Mouse (Mus musculus) T-helper 1 cell (primary cell): ENCODE results near the gene Olfr1420.
"Not testable (repeated sequence)": the region's sequence is repeated elsewhere in the genome, so short reads cannot be mapped to it uniquely, and the experiment has no call there.

ENCODE experiments used
- in situ Hi-C: fragments of 300-600 bp; cut with MboI, MseI; formaldehyde crosslinking; loops from one replicate; pipeline ENCODE4 v1.15.1; 2025; ENCODE audit warnings: high pct_unique_total_duplicates

The Olfr1420 gene

DNA sequence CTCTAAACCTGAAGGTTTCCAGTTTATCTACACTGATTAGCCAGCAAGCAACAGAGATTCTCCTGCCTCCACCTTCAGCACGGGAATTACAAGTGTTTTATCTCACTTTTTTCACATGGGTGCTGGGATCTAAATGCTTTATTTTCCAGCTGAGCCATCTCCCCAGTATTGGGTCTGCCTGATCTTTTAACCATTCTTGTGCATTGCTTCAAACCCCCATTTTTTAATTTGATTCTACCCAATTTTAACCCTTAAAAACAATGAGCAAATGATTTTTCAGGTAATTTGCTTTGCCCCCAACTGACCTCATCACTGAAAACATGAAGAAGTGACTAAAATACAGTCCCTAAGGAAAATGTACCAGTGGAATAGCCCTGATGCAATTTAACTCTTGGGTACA lies at the start of gene Olfr1420:
Gene Olfr1420, plus strand, starts transcription at position 301 of the 400 bp plus-strand sequence.
- in situ Hi-C loops: no loop called here

DNA sequence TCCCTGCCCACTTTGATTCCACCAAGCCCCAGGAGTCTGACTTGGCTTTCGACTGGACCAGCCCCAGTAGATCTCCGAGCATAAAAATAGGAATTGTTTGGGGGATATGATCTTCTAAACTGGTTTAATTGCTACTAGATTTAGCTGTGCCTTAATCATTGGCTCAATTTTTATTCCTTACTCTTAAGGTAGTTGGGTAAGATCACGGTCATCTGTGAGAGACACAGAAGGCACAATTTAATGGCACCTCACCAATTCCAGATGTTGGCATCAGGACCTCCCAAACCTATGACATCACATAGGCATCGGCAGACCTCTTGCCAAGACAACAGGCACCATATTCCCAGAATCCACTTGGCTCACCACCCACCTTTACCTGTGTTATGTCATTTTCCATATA lies 47.2 kb upstream of the Olfr1420 start, which contains the start of gene Olfr1417:
Gene Olfr1417, minus strand, starts transcription at position 101 of the 400 bp plus-strand sequence.
- in situ Hi-C loops: loop anchor here (25.0 kb wide), 1 partner anchor 573 kb away; the partner anchor contains the start of gene Olfr1441

DNA sequence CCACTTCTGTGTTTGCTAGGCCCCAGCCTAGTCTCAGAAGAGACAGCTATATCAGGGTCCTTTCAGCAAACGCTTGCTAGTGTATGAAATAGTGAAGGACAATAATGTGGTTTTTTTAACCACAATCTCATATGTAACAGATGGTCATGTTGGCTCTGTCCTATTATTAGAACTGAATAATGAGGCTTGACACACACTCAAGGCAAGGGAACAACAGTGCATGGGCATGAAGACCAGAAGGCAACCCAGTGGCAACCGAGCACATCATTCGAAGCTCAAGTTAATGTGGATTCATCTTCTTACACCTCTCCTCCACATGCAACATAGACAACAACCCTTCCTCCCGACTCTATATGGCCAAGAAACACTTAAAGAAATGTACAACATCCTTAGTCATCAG lies 40.0 kb upstream of the Olfr1420 start:
- in situ Hi-C loops: loop anchor here (25.0 kb wide), 1 partner anchor 566 kb away; the partner anchor contains the start of gene Olfr1441

DNA sequence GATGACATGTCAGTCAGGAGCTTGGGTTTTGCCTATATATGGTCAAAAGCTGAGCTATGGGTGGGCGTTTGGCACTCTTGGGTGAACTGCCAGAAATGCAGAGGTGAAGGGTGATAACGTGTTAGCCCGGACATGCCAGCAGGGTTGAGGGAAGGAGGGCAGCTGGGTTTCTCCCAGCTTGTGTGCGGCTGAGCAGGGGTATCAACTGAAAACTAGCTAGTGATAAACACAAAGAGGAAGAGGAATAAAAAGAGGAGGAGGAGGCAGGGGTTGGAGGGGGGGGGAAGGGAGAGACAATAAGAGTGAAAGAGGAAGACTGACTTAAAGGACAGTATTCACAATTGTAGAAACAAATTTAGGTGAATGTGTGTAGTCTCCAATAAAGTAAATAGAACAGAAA lies 33.7 kb upstream of the Olfr1420 start:
- in situ Hi-C loops: no loop called here

DNA sequence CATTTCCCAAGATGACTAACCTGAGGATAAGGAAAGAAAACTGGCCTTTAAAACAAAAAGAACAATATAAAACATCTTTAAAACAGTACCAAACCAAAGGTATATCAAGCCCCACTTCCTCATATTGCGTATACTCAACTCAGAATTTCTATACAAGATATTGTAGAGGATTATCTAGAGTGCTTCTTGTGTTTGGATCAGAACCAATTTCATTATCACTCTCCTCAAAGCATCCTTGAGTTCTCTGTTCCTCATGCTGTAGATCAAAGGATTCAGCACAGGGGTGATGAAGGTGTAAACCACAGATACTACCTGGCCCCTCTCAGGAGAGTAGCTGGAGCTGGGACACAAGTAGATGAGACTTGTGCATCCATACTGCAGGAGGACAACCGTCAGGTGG lies 31.5 kb upstream of the Olfr1420 start:
- in situ Hi-C loops: no loop called here

DNA sequence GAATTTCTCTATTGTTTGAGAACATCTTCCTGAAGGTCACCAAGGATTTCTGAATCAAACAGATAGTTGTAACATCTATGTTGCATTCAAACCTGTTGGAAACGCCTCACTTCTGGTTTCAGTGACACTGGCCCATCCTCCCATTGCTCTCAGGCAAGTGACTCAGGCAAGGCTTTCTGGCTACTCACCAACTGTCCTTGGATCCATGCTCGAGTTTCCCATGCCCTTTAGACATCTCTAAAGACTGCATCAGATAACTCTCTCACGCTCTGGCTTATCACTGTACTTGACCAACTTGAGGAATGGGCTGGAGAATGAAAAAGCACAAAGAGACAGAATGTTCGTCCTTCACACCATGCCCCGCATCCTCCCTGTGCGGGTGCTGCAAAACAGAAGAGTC lies 29.9 kb upstream of the Olfr1420 start:
- in situ Hi-C loops: no loop called here

DNA sequence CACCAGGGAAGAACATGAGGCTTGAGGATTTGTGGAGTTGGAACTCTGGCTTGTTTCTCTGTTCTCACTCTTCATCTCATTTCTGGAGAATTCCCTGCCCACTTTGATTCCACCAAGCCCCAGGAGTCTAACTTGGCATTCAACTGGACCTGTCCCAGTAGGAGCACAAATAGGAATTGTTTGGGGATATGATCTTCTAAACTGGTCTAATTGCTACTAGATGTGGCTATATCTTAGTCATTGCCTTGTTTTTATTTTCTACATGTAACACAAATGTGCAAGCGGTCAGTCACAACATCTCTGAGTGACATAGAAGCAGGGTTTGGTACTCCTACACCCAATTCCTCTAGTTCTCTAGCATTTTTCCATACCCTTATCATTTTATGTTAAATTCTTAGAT lies 25.4 kb upstream of the Olfr1420 start, which contains the start of gene Olfr1418:
Gene Olfr1418, minus strand, starts transcription at position 101 of the 400 bp plus-strand sequence.
- in situ Hi-C loops: no loop called here

DNA sequence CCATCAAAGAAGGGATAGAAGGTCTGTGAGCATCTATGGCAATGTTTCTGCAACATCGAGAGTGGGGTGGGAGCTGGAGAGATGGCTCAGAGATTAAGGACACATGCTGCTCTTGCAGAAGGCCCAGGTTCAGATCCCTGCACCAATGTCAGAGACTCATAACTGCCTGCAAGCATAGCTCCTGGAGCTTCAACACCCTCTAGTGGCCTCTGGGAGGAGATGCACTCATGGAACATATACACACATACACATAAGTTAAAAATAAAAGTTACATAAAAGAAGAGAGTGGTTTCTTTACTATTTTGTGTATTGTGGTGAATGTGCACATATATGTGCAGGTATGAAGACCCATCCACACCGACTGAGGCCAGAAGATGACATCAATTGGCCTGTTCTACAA lies 18.5 kb upstream of the Olfr1420 start:
- in situ Hi-C loops: no loop called here

DNA sequence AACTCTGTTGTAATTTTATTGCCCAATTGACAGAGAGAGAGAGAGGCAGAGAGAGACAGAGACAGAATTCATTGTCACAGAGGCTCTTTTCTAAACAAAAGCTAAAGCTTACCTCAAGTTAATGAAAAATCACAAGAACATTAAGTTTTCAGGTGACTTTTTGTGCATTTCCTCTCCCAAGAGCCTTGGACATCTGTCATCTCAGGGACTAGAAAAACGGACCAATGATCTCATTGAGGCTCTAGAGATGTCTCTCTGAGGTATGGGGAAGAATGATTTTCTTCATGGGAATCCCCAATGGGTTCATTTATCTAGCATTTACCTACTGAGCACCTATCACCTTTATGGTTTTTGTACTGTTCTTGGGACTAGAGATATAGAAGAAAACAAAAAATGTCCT lies 11.4 kb upstream of the Olfr1420 start, which contains the start of gene Olfr1419:
Gene Olfr1419, minus strand, starts transcription at position 101 of the 400 bp plus-strand sequence.
- in situ Hi-C loops: no loop called here

DNA sequence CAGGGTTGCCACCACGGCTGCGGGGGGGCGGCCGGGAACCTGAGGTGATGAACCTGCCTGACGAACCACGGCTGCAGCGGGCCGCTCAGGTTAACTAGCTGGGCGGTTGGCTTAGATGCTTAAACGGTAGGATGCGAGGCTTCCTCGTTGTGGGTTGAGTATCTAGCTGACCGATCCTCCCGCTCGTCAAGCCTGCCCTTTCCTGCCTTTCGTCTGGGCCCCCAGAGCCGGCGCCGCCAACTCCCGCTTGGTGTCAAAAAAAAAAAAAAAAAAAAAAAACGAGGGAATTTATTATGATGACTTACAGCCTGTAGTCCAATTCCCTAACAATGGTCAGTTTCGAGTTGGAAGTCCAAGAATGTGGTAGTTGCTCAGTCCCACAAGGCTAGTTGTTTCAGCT lies 8.0 kb upstream of the Olfr1420 start:
- in situ Hi-C loops: not testable (repeated sequence)

DNA sequence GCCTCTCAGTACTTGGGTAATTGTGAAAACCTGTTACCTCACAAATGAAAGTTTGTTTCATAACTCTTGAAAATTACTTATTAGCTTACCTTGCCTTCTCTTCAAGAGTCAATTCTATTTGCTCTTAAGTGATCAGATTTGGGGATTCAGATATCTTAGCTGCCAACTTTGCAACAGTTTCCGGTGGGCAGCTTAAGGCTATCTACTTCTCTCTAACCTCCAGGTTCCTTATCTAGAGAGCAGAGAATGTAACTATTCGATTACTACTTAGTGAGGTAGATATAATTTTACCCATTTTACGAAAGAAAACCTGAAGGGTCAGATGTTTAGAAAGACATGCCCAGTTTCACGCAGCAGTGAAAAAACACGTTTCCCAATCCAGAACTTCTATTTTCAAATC lies 24.7 kb downstream of the Olfr1420 start:
- in situ Hi-C loops: no loop called here

DNA sequence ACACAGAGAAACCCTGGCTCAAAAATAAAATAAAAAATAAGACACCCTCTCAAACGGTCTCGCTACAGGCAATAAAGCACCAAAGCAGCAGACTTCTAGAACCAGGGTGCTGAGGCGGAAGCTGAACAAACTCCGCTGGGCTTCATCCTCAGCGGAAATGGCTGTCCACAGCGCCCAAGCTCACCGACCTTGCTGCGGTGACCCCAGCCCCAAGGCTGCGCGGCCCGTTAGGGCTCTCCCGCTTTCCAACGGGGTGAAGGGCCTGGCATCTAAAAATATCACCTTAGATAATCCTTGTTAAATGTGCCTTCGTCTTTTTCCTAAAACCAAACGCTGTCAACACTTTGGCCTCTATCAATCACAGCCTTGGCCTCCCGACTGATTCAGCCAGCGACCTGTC lies 25.2 kb downstream of the Olfr1420 start:
- in situ Hi-C loops: no loop called here

DNA sequence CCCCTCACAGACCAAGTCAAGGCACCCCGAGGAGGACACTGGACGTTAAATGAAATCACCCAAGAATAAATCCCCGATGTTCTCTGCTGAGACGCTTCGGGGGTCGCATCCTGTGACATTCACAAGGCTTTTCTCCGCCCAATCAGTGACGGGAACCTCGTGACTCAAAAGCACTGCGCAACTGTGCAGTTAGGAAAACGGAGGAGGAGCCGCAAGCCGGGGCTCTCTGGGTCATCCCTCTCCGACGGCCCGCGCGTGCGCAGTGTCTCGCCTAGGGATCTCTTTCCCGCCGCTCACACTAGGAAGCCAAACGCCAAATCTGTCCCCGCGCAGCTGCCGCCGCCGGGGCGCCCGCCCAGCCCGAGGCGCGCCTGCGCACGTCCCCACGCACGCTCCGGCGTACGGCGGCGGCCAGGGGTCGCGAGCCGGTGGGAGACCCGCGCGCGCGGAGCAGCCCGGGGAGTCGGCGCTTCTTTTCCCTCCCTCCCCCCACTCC lies 25.7 kb downstream of the Olfr1420 start, which contains the start of gene Patl1:
Gene Patl1, plus strand, starts transcription at position 363 of the 496 bp plus-strand sequence.
- in situ Hi-C loops: no loop called here

DNA sequence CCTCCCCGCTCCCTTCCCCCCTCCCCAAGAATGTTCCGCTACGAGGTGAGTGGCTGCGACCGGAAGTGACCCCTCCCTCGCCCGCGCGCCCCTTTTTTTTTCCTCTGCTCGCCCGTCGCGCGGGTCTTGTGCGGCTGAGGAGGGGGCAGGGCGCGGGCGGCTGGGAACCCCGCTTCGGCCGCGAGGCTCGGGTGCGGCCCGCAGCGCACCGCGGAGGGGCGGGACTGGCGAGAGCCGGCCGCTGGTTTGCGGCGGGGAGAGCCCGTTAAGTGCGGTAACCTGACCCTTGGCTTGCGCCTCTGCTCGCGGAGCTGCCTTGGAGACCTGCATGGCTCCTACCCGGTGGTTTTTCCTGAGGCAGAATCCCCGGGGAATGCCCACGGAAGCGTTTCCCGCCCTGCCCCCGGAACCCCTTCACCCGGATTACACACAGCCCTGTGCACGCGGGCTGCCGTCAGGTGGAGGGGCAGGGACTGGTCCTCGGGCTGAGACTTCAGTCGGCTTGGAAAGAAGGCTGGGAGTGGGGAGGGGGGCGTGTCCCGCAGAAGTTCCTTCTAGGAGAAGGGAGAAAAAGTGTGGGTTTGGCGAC lies 26.3 kb downstream of the Olfr1420 start:
- in situ Hi-C loops: no loop called here

DNA sequence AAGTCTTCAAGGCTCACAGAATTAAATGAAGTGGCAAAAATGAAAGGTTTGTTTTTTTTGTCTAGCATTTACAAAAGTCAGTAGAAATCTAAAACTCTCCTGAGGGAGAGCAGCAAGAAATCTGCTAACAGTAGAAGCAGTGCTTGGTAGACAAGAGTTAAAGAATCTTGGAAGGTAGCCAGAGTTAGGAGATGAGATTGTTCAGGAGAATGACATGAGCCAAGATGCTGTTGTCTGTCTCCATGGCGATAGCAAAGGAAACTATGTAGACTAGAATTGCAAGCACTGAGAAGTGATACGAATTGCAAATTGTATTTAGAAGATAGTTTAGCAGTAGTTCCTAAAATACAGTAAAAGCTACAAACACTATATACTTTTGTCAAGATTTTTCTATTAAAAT lies 29.4 kb downstream of the Olfr1420 start:
- in situ Hi-C loops: no loop called here

DNA sequence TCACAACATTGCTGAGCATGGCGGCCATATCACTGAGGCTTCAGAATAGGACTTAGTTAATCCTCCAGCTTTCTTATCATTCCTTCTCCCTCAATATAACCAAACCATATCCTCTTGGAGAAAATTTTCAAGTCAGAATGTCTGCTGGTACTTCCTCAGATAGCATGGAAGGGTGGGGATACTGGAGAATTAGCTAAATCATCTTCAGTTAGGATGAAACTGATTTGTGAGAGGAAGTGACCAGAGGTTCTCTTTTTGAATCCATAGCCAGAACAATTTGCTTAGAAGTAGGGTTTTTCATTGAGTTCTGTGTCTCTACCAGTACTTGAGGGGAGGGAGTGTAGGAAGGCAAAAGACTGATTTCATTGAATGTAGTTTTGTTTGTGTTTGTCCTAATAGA lies 35.7 kb downstream of the Olfr1420 start:
- in situ Hi-C loops: no loop called here

DNA sequence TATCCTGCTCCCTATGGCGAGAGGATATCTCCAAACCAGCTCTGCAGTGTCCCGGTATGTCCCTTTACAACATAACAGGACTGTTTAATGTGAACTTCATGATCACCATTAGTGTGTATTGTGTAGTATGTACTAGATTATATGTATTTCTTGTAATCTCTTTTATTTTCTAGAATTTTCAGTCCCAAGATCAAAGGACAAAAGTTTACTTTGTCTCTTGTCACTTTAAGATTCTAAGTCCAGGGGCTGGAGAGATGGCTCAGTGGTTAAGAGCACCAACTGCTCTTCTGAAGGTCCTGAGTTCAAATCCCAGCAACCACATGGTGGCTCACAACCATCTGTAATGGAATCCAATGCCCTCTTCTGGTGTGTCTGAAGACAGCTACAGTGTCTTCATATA lies 36.1 kb downstream of the Olfr1420 start:
- in situ Hi-C loops: not testable (repeated sequence)

DNA sequence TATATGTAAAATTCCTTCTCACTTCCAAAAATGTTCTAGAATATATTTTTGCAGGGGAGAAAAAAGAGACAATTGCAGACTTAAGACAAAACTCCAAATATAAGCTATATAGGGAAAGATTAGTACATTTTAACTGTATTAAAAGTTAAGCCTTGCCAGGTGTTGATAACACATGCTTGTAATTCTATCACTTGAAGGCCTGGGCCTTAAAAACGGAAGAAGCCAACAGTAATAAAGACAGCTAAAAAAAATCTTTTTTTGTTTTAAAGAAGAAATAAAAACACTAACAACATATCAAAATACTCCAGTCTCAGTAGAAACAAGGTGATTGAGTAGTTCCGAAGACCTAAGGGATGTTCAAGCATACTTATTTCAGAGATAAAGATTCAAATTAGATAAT lies 40.0 kb downstream of the Olfr1420 start:
- in situ Hi-C loops: no loop called here

DNA sequence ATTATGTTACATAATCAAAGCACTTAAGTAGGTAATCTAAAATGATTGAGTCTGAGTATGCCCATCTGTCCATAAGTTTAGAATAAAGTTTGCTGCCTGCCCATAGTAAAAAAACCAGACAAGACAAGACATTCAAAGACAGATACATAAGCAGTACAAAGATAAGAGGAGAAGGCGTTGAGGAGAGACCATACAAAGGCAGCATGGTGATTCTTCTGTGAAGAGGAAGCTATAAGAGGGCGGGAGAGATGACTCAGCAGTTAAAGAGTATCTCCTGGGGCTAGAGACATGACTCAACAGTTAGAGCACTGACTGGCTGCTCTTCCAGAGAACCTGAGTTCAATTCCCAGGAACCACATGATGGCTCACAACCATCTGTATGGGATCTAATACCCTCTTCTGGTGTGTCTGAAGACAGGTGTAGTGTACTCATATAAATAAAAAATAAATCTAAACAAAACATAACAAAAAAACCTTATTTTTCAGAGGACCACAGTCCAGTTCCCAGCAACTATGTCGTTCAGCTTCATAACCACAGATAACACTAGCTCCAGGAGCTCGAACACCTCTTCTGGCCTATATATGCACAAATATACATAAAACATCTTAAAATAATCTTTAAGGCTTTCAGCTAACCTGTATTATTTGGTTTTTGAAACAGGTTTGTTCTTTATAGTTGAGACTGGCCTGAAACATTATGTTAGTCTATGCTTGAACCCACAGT lies 41.8 kb downstream of the Olfr1420 start:
- in situ Hi-C loops: no loop called here

DNA sequence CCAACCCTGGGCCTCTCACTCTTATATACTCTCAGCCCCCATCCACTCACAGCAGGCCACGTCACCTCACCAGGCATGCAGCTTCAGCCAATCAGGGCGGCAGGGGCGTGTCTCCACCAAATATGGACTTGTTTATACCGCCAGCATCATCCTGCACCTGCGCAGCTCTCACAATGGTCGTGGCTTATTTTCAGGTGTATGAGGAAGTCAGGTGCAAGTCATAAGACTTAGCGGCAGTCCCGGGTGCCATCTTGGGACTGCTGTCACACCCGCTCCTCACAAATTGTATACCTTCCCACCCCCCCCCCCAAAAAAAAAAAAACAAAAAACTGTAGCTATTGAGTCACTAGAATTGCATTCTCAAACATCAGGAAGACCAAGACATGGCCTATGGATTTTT lies 60.1 kb downstream of the Olfr1420 start:
- in situ Hi-C loops: not testable (repeated sequence)
